Mouse (Mus musculus) ES-Bruce4 (cell line): ENCODE data around the gene Ttc7b.

Experiments
- EP300 ChIP-seq: IDR thresholded peaks from 2 replicates; pipeline ENCODE4 v1.6.1; 2011; ENCODE audit warnings: low read depth, low read length; ENCODE audit not compliant: insufficient read depth
- POLR2A ChIP-seq: IDR thresholded peaks from one replicate; pipeline ENCODE4 v1.8.1; 2011; ENCODE audit warnings: low read length; ENCODE audit not compliant: insufficient read depth

- TF ChIP-seq EP300 (no peak), POLR2A (no peak)
Observed at GRCm38 (mm10) chr12:100439883-100440282, 80.7 kb downstream of the Ttc7b start.
